Mouse (Mus musculus) MEL (cell line): ENCODE data around the gene Gm21970. TPM values are rescaled to one million over a fixed set of nuclear protein-coding genes. Genes with fewer than 3 reads are reported as not detected.

Experiments used
- DNase-seq: peaks from one replicate; pipeline ENCODE4 v3.0.0; 2011; ENCODE audit warnings: low read depth, low spot score
- H3K27ac ChIP-seq: 2 replicates; pipeline ENCODE4 v1.5.1; 2012; ENCODE audit warnings: low read depth, mild to moderate bottlenecking, control low read depth, low read length, moderate library complexity; ENCODE audit not compliant: control insufficient read depth
- H3K27me3 ChIP-seq, 2 experiments: fragments of 150-350 bp in 1 of 2; sonication (generic) in 1 of 2; 2 replicates each; pipeline ENCODE4 v1.6.1; 2012; ENCODE audit warnings: low read length in 2 of 2, mild to moderate bottlenecking in 2 of 2, improper control_type of control experiment in 1 of 2, moderate library complexity in 1 of 2; ENCODE audit not compliant: insufficient read depth in 2 of 2, control insufficient read depth in 1 of 2
- H3K36me3 ChIP-seq, 2 experiments: 2 replicates each; pipeline ENCODE4 v1.6.1; 2012 to 2014; ENCODE audit warnings: low read length in 2 of 2, improper control_type of control experiment in 1 of 2, inconsistent platforms in 1 of 2, mild to moderate bottlenecking in 1 of 2; ENCODE audit not compliant: insufficient read depth in 2 of 2, control insufficient read depth in 1 of 2
- H3K4me1 ChIP-seq, 2 experiments: fragments of 150-350 bp in 1 of 2; sonication (generic) in 1 of 2; 2 replicates each; pipeline ENCODE4 v1.6.1; 2012; ENCODE audit warnings: low read length in 2 of 2, improper control_type of control experiment in 1 of 2, mild to moderate bottlenecking in 1 of 2; ENCODE audit not compliant: insufficient read depth in 2 of 2, control insufficient read depth in 1 of 2
- H3K4me3 ChIP-seq, 2 experiments: fragments of 150-350 bp in 1 of 2; sonication (generic) in 1 of 2; 2 replicates each; pipeline ENCODE4 v1.5.1; 2012; ENCODE audit warnings: low read depth in 2 of 2, low read length in 2 of 2, mild to moderate bottlenecking in 2 of 2, moderate library complexity in 2 of 2, control low read depth in 1 of 2, improper control_type of control experiment in 1 of 2; ENCODE audit not compliant: control insufficient read depth in 1 of 2, insufficient read depth in 1 of 2
- H3K79me2 ChIP-seq: 2 replicates; pipeline ENCODE4 v1.6.1; 2012; ENCODE audit warnings: mild to moderate bottlenecking, low read length, moderate library complexity; ENCODE audit not compliant: control insufficient read depth, poor library complexity, insufficient read depth
- H3K9ac ChIP-seq: 2 replicates; pipeline ENCODE4 v1.6.1; 2012; ENCODE audit warnings: low read depth, mild to moderate bottlenecking, control low read depth, low read length, moderate library complexity; ENCODE audit not compliant: control insufficient read depth, poor library complexity, severe bottlenecking
- H3K9me3 ChIP-seq: fragments of 150-350 bp; sonication (generic); replicated peaks from 2 replicates; pipeline ENCODE4 v1.6.1; 2012; ENCODE audit warnings: mild to moderate bottlenecking, low read length, improper control_type of control experiment, moderate library complexity; ENCODE audit not compliant: insufficient read depth
- BHLHE40 ChIP-seq: IDR thresholded peaks from 2 replicates; pipeline ENCODE4 v1.6.1; 2012; ENCODE audit warnings: low read depth, mild to moderate bottlenecking, inconsistent platforms, low read length, improper control_type of control experiment, borderline replicate concordance
- CTCF ChIP-seq, 3 experiments: IDR thresholded peaks in 2 of 3; conservative IDR thresholded peaks in 1 of 3; 2 replicates each; pipeline ENCODE4 v1.5.1; 2011 to 2012; ENCODE audit warnings: low read length in 3 of 3, low read depth in 2 of 3, mild to moderate bottlenecking in 2 of 3, improper control_type of control experiment in 1 of 3, inconsistent platforms in 1 of 3, mixed read lengths in 1 of 3, moderate library complexity in 1 of 3; ENCODE audit not compliant: control insufficient read depth in 1 of 3, insufficient read depth in 1 of 3, poor library complexity in 1 of 3, severe bottlenecking in 1 of 3
- ELF1 ChIP-seq: IDR thresholded peaks from 2 replicates; pipeline ENCODE4 v1.6.1; 2014; ENCODE audit warnings: low read depth, mild to moderate bottlenecking, inconsistent platforms, low read length, improper control_type of control experiment, moderate library complexity
- EP300 ChIP-seq, 2 experiments: IDR thresholded peaks; 2 replicates each; pipeline ENCODE4 v1.6.1; 2011; ENCODE audit warnings: improper control_type of control experiment in 2 of 2, low read length in 2 of 2, low read depth in 1 of 2, mild to moderate bottlenecking in 1 of 2
- ETS1 ChIP-seq: IDR thresholded peaks from 2 replicates; pipeline ENCODE4 v1.6.1; 2012; ENCODE audit warnings: low read depth, mild to moderate bottlenecking, inconsistent platforms, low read length, improper control_type of control experiment, moderate library complexity
- GABPA ChIP-seq: IDR thresholded peaks from 2 replicates; pipeline ENCODE4 v1.6.1; 2012; ENCODE audit warnings: low read depth, mild to moderate bottlenecking, inconsistent platforms, low read length, improper control_type of control experiment, moderate library complexity
- HCFC1 ChIP-seq: IDR thresholded peaks from 2 replicates; pipeline ENCODE4 v1.6.1; 2012; ENCODE audit warnings: low read depth, mild to moderate bottlenecking, inconsistent platforms, low read length, improper control_type of control experiment, moderate library complexity
- MAFK ChIP-seq: IDR thresholded peaks from 2 replicates; pipeline ENCODE4 v1.6.1; 2011; ENCODE audit warnings: low read depth, mild to moderate bottlenecking, low read length, improper control_type of control experiment, borderline replicate concordance
- POLR2A ChIP-seq, 2 experiments: IDR thresholded peaks; 2 replicates each; pipeline ENCODE4 v1.6.1; 2011 to 2012; ENCODE audit warnings: low read length in 2 of 2, mild to moderate bottlenecking in 2 of 2, control low read depth in 1 of 2, improper control_type of control experiment in 1 of 2, low read depth in 1 of 2, moderate library complexity in 1 of 2; ENCODE audit not compliant: control insufficient read depth in 1 of 2, insufficient read depth in 1 of 2, poor library complexity in 1 of 2
- RAD21 ChIP-seq: IDR thresholded peaks from 2 replicates; pipeline ENCODE4 v1.6.1; 2011; ENCODE audit warnings: mild to moderate bottlenecking, low read depth, low read length, improper control_type of control experiment
- SMC3 ChIP-seq: IDR thresholded peaks from 2 replicates; pipeline ENCODE4 v1.6.1; 2011; ENCODE audit warnings: low read depth, low read length, improper control_type of control experiment
- UBTF ChIP-seq: IDR thresholded peaks from 2 replicates; pipeline ENCODE4 v1.6.1; 2012; ENCODE audit warnings: low read depth, mild to moderate bottlenecking, inconsistent platforms, low read length, improper control_type of control experiment, moderate library complexity, borderline replicate concordance; ENCODE audit not compliant: insufficient read depth
- USF1 ChIP-seq: IDR thresholded peaks from 2 replicates; pipeline ENCODE4 v1.6.1; 2014; ENCODE audit warnings: low read depth, mild to moderate bottlenecking, inconsistent platforms, low read length, improper control_type of control experiment, moderate library complexity
- ZC3H11A ChIP-seq: IDR thresholded peaks from 2 replicates; pipeline ENCODE4 v1.6.1; 2012; ENCODE audit warnings: low read depth, mild to moderate bottlenecking, inconsistent platforms, low read length, improper control_type of control experiment
- ZNF384 ChIP-seq: IDR thresholded peaks from 2 replicates; pipeline ENCODE4 v1.6.1; 2012; ENCODE audit warnings: low read depth, mild to moderate bottlenecking, inconsistent platforms, low read length, improper control_type of control experiment
- polyA plus RNA-seq, 2 experiments: library from polyadenylated mRNA; stranded (reverse) in 1 of 2; unstranded in 1 of 2; fragments of >175 nt in 1 of 2; fragments of >200 nt in 1 of 2; gene quantifications; 2 replicates each; pipeline versions ENCODE4 v1.2.1 to v1.2.4; 2012; ENCODE audit warnings: low replicate concordance in 2 of 2, low read depth in 1 of 2; ENCODE audit not compliant: insufficient read length in 2 of 2, insufficient read depth in 1 of 2, missing spikeins in 1 of 2
- total RNA-seq: library from RNA; depleted of rRNA; stranded (reverse); fragments of 300-350 nt; gene quantifications from 2 replicates; pipeline ENCODE4 v1.2.3, GENCODE M21; 2012

The Gm21970 gene
- total and polyA plus RNA-seq, 3 experiments: not detected

DNA sequence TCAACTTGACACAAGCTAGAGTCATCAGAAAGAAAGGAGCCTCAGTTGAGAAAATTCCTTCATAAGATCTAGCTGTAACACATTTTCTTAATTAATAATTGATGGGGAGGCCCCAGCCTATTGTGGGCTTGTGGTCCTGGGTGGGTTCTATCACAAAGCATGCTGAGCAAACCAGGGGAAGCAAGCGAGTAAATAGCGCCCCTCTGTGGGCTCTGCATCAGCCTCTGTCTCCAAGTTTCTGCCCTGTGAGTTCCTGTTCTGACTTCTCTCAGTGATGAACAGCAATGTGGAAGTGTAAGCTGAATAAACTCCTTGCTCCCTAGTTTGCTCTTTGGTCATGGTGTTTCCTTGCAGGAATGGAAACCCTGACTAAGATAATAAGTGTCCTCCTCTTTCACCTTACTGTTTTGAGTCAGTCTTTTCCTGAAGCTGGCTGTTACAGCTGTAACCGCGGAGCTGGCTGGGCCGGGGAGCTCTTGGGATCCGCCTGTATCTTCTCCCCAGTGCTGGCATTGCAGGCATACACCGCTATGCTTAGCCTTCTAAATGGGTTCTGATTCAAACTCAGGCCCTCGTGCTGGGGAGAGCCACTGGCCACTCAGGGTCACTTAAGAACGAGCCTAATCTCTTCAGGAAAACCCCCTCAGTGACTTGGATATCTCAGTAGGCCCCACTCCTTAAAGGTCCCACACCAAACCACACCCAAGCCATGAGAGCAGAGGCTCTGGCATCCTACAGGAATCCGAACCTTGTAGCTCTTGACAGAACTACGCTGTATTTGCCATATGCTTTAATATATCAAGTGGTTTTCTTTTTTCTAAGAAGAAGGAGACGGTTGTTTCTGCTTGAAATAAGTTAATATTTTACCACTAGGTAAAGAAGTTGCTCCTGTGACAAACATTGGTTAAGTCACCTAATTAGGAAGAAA is 58.9 kb downstream of the Gm21970 start:
- Histone ChIP-seq H3K27ac (no peak overlapping the region), H3K27me3 (no peaks in the 10 kb centered on the region), H3K9me3 (no peaks in the 10 kb centered on the region), H3K9ac (no peak overlapping the region), H3K4me3 (no peak overlapping the region), H3K36me3 (peaks cover 0 to 31% of the 10 kb centered on the region in 2 experiments; a peak in 2 of 4 replicates), H3K79me2 (no peaks in the 10 kb centered on the region), H3K4me1 (peaks cover 25 to 38% of the 10 kb centered on the region in 2 experiments)
- DNase-seq: peak; percentile 48
- TF ChIP-seq CTCF (IDR thresholded peaks at IDR 0.05 in 2 of 3, conservative IDR thresholded peaks at IDR 0.05 in 1 of 3; ENCODE audit: control insufficient read depth in 1 of 3, insufficient read depth in 1 of 3, low read depth in 2 of 3, low read length in 3 of 3, poor library complexity in 1 of 3, severe bottlenecking in 1 of 3): peak; percentile 22 to 54 (median 45); a peak in 4 of 6 replicates
- TF ChIP-seq ZNF384: 0 out of 2 replicates have a peak, but pooled peaks have one; percentile 19
- TF ChIP-seq RAD21: peak; percentile 55
- no peak for TF ChIP-seq USF1
- TF ChIP-seq HCFC1: no peak
- peak; percentile 46; the same call in 1 of the 2 replicates for TF ChIP-seq ZC3H11A
- no peak for TF ChIP-seq POLR2A (IDR thresholded peaks at IDR 0.05; ENCODE audit: control insufficient read depth in 1 of 2, insufficient read depth in 1 of 2, low read depth in 1 of 2, low read length in 2 of 2, poor library complexity in 1 of 2)
- TF ChIP-seq ETS1: no peak
- no peak for TF ChIP-seq UBTF
- peak; percentile 49 for TF ChIP-seq SMC3
- 0 out of 2 replicates have a peak, but pooled peaks have one; percentile 9 for TF ChIP-seq BHLHE40
- TF ChIP-seq MAFK: no peak

DNA sequence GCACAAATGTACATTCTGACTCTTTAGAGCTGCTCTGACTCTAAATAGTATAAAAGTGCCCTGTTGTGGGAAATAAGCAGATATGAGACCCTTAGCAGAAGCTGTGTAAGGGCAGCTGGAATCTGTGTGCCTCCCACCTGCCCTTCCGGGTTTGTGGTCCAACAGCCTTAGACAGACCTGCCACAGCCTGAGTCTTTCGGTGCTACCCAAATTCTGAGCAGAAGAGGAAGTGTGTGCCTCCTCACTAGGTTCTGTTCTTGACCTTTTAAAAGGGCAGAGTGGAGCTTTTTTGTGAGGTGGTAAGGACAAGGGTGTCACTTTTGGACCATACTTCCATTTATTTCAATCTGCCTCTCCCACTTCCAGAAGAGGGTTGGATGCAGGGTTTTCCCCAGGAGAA is 60.4 kb downstream of the Gm21970 start:
- H3K4me3 ChIP-seq: no peak overlapping the region
- H3K27ac ChIP-seq: no peak overlapping the region
- no peak overlapping the region for H3K9ac ChIP-seq
- no peak for TF ChIP-seq ELF1
- no peak for TF ChIP-seq GABPA
- no peak for TF ChIP-seq EP300 (IDR thresholded peaks at IDR 0.05; ENCODE audit: low read depth in 1 of 2, low read length in 2 of 2)
- no peaks in the 10 kb centered on the region for H3K79me2 ChIP-seq
- H3K9me3 ChIP-seq: no peaks in the 10 kb centered on the region
- DNase-seq: peak; percentile 48
- H3K27me3 ChIP-seq: no peaks in the 10 kb centered on the region
- H3K4me1 ChIP-seq: peaks cover 20 to 31% of the 10 kb centered on the region in 2 experiments
- H3K36me3 ChIP-seq: peaks cover 0 to 24% of the 10 kb centered on the region in 2 experiments; a peak in 2 of 4 replicates
